Mouse (Mus musculus): ENCODE results near the gene Armc2. TPM values are rescaled to one million over a fixed set of nuclear protein-coding genes. Genes with fewer than 3 reads are reported as not detected.

Armc2 gene
- total RNA-seq, 2 experiments from 2014 or later, result 2.8 to 3.0 TPM

GRCm38 (mm10) chr10:42021536-42021935, 3.3 kb upstream of the Armc2 start:
- no peak for DNase-seq (ENCODE audit: low spot score in 2 of 2)

DNA sequence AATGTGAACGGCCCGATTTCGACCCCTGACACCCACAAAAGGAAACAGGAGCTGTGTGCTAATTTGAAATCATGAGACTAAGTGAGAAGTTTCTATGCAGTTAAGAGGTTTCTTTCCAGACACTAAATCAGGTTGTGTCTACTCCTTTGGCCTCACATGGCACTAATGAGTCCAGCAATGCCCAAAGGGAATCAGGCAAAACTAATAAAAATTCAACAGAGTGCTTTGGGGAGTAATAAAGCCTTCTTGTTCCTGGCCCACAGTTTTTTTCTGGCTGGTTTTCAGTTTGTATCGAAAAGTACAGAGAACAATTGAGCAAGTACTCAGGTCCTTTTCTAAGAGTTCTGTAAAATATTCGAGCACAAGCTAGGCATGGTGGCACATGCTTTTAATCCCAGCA, 4.2 kb downstream of the Armc2 start:
- no peak for DNase-seq (ENCODE audit: low spot score in 2 of 2)

DNA sequence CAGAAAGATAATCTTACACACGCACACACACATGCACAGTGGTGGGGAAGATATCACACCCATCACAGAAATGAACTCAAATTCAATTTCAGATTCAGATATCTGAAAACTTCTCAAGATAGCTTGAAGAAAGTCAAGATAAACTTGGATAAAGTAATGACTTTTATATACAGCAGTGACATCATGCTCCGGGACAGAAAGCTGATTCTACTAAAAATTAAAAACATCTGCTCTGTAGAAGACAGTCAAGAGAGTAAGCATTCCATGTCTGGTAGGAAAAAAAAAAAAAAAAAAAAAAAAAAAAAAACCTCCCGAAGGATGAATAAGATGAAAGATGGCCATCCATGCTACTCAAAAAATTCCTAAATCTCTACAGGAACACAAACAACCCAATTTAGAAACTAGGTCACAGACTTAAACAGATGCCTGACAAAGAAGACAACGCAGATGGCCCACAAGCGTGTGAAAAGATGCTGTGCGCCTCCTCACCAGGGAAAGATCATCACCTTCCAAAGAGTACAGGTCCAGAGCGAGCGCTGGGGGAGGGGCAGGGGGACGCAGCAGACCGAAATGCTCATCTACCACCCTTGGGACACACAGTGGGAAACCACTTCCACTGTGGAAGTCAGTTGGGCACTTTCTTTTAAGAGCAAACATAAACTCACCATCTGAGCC, 7.3 kb downstream of the Armc2 start:
- no peak for DNase-seq (ENCODE audit: low spot score in 2 of 2)

GRCm38 (mm10) chr10:42005259-42005658, 13.0 kb downstream of the Armc2 start:
- no peak for DNase-seq (ENCODE audit: low spot score in 2 of 2)

DNA sequence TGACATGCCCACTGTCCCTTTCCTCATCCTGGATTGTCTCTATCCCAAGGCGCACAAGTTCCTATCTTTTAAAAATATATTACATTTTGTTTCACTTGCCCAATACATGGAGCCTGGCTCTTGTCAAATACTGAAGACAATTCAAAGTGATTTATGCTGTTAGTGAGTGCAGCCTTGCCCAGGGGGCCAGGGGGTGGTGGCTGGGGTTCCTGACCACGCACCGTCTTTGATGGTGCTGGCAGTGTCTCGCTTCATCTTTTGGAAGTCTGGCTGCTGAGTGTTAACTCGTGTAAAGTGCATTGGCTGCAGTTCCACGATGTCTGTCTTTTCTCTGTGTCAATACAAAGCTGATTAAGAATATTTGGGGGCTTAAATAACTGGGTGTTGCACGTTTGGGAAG, 13.6 kb downstream of the Armc2 start:
- no peak for DNase-seq (ENCODE audit: low spot score in 2 of 2)

GRCm38 (mm10) chr10:42004056-42004455, 14.2 kb downstream of the Armc2 start:
- no peak for DNase-seq (ENCODE audit: low spot score in 2 of 2)

GRCm38 (mm10) chr10:42003576-42003975, 14.7 kb downstream of the Armc2 start:
- DNase-seq (ENCODE audit: low spot score in 2 of 2), result no peak

- DNase-seq (ENCODE audit: low spot score in 2 of 2), result no peak
Measured at GRCm38 (mm10) chr10:42002436-42002835, 15.8 kb downstream of the Armc2 start.

DNA sequence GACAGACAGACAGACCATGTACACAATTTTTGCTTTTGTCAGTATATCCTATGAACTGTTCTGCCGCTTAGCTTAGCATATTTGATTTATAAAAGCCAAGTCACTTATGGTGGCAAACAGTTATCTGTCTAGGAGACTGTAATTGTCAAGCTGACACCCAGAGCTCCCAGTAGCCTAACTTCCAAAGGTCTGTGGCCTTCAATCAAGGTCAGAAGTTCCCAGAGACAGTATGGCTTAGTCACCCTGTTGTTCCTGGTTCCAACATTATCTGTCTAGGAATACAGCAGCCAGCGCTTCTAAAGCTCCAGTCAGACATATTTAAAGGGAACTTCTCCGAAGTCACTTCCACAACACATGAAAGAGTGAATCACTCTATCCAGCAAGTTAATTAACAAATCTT, 17.0 kb downstream of the Armc2 start:
- DNase-seq (ENCODE audit: low spot score in 2 of 2), result no peak

GRCm38 (mm10) chr10:41997691-41998178, 20.5 kb downstream of the Armc2 start:
- DNase-seq (ENCODE audit: low spot score in 2 of 2), result peak; percentile 36 to 58

- no peak for DNase-seq (ENCODE audit: low spot score in 2 of 2)
Measured at GRCm38 (mm10) chr10:41996157-41996556, 22.1 kb downstream of the Armc2 start.

- no peak for DNase-seq (ENCODE audit: low spot score in 2 of 2)
Measured at GRCm38 (mm10) chr10:41995051-41995450, 23.2 kb downstream of the Armc2 start.

DNA sequence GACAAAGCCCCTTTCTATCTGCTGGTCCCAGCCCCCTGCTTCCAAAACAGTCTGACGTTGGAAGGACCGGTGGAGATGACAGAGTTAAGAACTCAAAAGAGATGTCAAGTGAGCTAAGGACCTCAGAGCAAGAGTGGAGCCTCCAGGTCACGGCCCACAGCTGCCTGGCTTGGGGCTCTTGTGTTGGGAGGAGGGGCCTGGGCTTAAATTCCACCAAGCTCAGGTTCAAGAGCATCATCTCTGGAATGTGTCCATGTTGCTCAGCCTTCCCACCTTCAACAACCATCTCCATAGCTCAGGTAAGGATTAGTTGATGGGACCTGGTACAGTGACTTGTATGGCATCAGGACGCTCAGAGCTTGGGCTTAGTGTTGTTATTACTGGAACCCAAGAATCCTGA, 23.7 kb downstream of the Armc2 start:
- no peak for DNase-seq (ENCODE audit: low spot score in 2 of 2)

GRCm38 (mm10) chr10:41992059-41992440, 26.2 kb downstream of the Armc2 start:
- no peak for DNase-seq (ENCODE audit: low spot score in 2 of 2)

GRCm38 (mm10) chr10:41991364-41992058, 26.7 kb downstream of the Armc2 start:
- no peak for DNase-seq (ENCODE audit: low spot score in 2 of 2)

DNA sequence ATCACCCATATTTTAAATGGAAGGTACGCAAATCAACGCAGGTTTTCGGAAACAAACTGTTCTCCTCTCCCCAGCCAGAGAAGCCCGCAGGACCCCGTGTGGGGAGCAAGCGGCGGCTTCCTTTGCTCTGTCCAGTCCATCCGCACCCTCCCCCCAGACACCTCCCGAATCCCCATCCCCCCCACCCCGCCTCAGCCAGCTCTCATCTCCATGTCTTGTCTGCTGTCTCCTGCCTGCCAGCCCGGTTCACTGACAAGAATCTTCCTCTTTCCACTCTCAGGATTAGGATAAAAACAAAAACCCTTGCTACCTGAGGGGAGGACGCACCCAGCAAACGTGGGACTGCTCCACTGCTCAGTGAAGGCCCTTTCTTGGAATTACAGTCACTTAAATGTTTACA, 27.3 kb downstream of the Armc2 start:
- no peak for DNase-seq (ENCODE audit: low spot score in 2 of 2)

DNA sequence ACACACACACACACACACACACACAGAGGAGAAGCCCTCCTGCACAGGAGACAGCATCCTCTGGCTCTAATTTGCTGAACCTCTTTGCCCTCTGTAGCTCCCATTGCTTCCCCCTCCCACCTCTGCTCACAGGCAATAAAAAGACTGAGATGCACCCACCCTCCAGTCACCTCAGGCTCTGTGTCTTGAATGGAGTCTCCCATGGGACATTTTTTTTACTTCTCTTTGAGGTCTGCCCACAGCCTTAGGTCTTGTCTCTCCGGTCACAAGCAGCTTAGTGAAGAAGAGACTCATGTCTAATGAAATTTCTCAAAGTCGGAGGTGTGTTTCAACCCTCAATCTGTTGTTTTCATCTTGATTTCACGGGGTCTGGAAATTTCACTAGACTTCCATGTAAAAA, 29.3 kb downstream of the Armc2 start:
- no peak for DNase-seq (ENCODE audit: low spot score in 2 of 2)

DNA sequence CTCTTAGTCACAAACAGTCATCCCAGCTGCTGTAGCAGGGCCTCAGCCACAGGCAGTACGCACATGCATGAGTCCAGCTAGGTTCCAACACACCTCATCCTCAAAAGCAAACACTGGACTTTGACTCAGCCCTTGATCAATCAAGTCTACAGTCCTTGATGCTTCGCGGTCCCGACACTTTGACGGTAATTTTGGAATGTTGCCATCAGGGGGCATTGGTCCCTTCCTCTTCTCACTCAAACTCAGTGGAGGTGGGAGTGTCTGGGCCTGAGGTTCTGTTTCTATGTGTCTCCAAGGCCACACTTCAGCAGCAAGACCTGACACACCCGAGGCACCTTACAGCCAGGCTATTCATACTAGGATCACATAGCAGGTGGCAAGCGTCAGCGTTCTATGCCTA, 32.1 kb downstream of the Armc2 start:
- no peak for DNase-seq (ENCODE audit: low spot score in 2 of 2)

- DNase-seq (ENCODE audit: low spot score in 2 of 2), result no peak
Measured at GRCm38 (mm10) chr10:41984221-41984620, 34.0 kb downstream of the Armc2 start.

- DNase-seq (ENCODE audit: low spot score in 2 of 2), result no peak
Measured at GRCm38 (mm10) chr10:41982821-41983220, 35.4 kb downstream of the Armc2 start.

DNA sequence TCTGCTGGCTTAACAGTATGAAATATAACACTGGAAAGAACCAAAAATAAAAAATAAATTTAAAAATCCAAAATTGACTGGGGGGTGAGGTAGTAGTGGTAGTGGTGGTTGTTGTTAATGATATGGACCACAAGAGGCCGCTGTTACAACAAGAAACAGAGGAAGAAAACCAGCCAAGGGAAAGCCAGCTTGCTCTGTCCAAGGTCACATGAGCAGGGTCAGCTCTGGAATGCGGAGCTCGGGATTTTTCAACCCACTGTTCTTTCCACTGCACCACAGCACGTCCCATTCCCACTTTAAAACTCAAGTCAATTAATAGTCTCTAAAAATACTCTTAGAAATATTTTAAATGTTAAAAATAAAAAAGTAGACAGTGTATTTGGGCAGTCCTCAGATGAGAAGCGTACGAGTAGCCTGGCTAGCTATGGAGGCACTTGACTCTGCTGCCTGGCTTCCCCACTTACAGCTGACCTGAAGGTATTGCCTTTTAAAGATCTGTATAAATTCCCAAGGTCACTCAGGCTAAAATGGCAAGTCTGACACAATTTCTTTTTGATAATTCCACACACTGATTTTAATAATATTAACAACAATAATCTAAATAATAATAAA, 37.4 kb downstream of the Armc2 start:
- DNase-seq (ENCODE audit: low spot score in 2 of 2), result no peak
